Mouse (Mus musculus) lung, adult 2 months (tissue): ENCODE results near the gene Gm11627.

Experiments
- CTCF ChIP-seq: fragments of 200-500 bp; IDR thresholded peaks from 2 replicates; pipeline ENCODE4 v1.5.1; 2011; ENCODE audit warnings: mild to moderate bottlenecking, low read length, control low read depth; ENCODE audit not compliant: insufficient read depth
- POLR2A ChIP-seq: fragments of 200-500 bp; IDR thresholded peaks from 2 replicates; pipeline ENCODE4 v1.6.1; 2011; ENCODE audit warnings: low read depth, mild to moderate bottlenecking, control low read depth, low read length, borderline replicate concordance; ENCODE audit errors: extremely low read depth

DNA sequence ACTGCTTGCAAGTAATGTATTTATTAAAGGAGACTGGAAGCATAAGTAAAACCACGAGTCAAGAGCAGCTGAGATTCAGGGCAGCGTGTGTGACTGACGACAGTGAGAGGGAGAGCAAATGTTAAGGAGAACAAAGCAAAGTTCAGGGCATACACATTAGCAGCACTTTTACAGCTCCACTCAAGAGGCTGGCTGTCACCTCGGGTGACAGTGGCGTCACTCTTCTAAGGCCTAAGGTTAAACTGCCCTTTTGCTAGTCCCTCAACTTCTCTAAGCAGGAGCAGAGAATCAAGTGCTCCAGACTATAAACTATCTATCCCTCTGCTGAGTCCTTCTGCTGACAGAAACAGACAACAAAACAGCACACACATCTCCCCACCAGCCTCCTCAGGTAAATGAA, 47.8 kb downstream of the Gm11627 start:
- TF ChIP-seq CTCF (no peak), POLR2A (no peak)
